Mouse (Mus musculus): ENCODE measurements around the gene Scgb1b10.
"Not testable (repeated sequence)": the region's sequence is repeated elsewhere in the genome, so short reads cannot be mapped to it uniquely, and the experiment has no call there.

The Scgb1b10 gene

GRCm38 (mm10) chr7:32100553-32100952 lies at the start of gene Scgb1b10:
Gene Scgb1b10, plus strand, starts transcription at chr7:32100853.
- not testable (repeated sequence) for DNase-seq (ENCODE audit: low spot score in 2 of 2)

Measured in frontal cortex, postnatal 14 days (tissue).